Mouse (Mus musculus) stomach, postnatal 0 days (tissue): ENCODE measurements around the gene Efnb2. TPM values are rescaled to one million over a fixed set of nuclear protein-coding genes. Genes with fewer than 3 reads are reported as not detected.

Experiments used
- ATAC-seq: fragments of 200-750 bp; cut with Nextera tagmentation; 2 replicates; pipeline ENCODE4 v1.8.0; 2017; ENCODE audit not compliant: low FRiP score, low TSS enrichment
- DNase-seq: peaks from one replicate; pipeline ENCODE4 v3.0.0-alpha.2; 2016; ENCODE audit warnings: low spot score
- H3K27ac ChIP-seq: fragments of 300-500 bp; sonication (generic); replicated peaks from 2 replicates; pipeline ENCODE4 v1.5.1; 2014; ENCODE audit warnings: mild to moderate bottlenecking, control low read depth
- H3K27me3 ChIP-seq: fragments of 300-500 bp; sonication (generic); 2 replicates; pipeline ENCODE4 v1.6.1; 2014; ENCODE audit warnings: low read length; ENCODE audit not compliant: control insufficient read depth, insufficient read depth
- H3K36me3 ChIP-seq: fragments of 300-500 bp; sonication (generic); 2 replicates; pipeline ENCODE4 v1.6.1; 2014; ENCODE audit warnings: low read length, mixed read lengths; ENCODE audit not compliant: control insufficient read depth, insufficient read depth
- H3K4me1 ChIP-seq: fragments of 300-500 bp; sonication (generic); replicated peaks from 2 replicates; pipeline ENCODE4 v1.6.1; 2014; ENCODE audit warnings: antibody characterized with exemption; ENCODE audit not compliant: control insufficient read depth, insufficient read depth
- H3K4me2 ChIP-seq: fragments of 300-500 bp; sonication (generic); replicated peaks from 2 replicates; pipeline ENCODE4 v1.6.1; 2014; ENCODE audit warnings: low read depth, mild to moderate bottlenecking, control low read depth, moderate library complexity
- H3K4me3 ChIP-seq: fragments of 300-500 bp; sonication (generic); 2 replicates; pipeline ENCODE4 v1.5.1; 2014; ENCODE audit warnings: low read depth, low read length, control low read depth
- H3K9ac ChIP-seq: fragments of 300-500 bp; sonication (generic); 2 replicates; pipeline ENCODE4 v1.6.1; 2014; ENCODE audit warnings: mild to moderate bottlenecking, low read length, control low read depth, mixed read lengths
- H3K9me3 ChIP-seq: fragments of 300-500 bp; sonication (generic); 2 replicates; pipeline ENCODE4 v1.6.1; 2016; ENCODE audit warnings: low read length; ENCODE audit not compliant: control insufficient read depth
- CTCF ChIP-seq: IDR thresholded peaks from 2 replicates; pipeline ENCODE4 v1.5.1; 2016; ENCODE audit warnings: antibody characterized with exemption, low read depth, mild to moderate bottlenecking, moderate library complexity
- EP300 ChIP-seq: optimal IDR thresholded peaks from 2 replicates; pipeline ENCODE3; 2016; ENCODE audit warnings: antibody characterized with exemption
- WGBS: fragments of 180-500 bp; shearing (Covaris S2); extraction: QIAGEN DNeasy Blood & Tissue Kit; methylation state at CpG from one replicate; pipeline ENCODE4 v1.1.7; 2014; 5-methylcytosine and 5-hydroxymethylcytosine counted together
- polyA plus RNA-seq: library from polyadenylated mRNA; unstranded; fragments of >200 nt; fragmentation: Nextera tagmentation; extraction: Ambion mirVana; gene quantifications from 2 replicates; pipeline ENCODE4 v1.2.1, GENCODE M21; 2015

The Efnb2 gene
- polyA plus RNA-seq, 1 experiment from 2014 or later, result 7.2 TPM

DNA sequence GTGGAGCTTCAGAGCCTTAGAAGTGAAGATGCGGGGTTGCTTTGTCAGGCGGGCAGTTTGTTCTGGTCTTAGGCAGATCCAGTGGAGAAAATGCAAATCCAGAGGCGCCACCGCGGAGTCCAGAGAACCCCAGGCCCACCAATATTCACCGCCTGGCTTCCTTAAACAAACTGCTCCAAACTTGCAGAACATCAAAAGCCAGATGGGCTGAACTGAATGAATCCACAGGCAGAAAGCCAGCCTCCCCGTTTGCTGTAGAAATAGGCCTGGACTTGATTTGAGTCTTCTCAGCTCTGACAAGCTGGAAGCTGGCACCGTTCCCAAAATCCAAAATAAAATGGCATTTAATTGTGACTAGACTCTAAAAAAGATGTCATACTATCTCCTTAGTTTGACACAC, 11.1 kb downstream of the Efnb2 start:
- H3K9me3 ChIP-seq, result no peaks in the 10 kb centered on the region
- no peak overlapping the region for H3K4me2 ChIP-seq
- 46% methylated on average over 8 of the region's 8 CpGs for WGBS
- H3K27ac ChIP-seq, result peak overlapping the region; percentile 71
- no peaks in the 10 kb centered on the region for H3K27me3 ChIP-seq
- no peak for DNase-seq
- ATAC-seq, result no peak
- H3K4me1 ChIP-seq, result peaks cover 8% of the 10 kb centered on the region; the same call in 1 of the 2 replicates
- no peak overlapping the region for H3K4me3 ChIP-seq
- peaks cover 3% of the 10 kb centered on the region; the same call in 1 of the 2 replicates for H3K36me3 ChIP-seq
- TF ChIP-seq EP300 (no peak), CTCF (no peak)
- 0 out of 2 replicates have a peak overlapping the region, but pooled peaks have one; percentile 18 for H3K9ac ChIP-seq

DNA sequence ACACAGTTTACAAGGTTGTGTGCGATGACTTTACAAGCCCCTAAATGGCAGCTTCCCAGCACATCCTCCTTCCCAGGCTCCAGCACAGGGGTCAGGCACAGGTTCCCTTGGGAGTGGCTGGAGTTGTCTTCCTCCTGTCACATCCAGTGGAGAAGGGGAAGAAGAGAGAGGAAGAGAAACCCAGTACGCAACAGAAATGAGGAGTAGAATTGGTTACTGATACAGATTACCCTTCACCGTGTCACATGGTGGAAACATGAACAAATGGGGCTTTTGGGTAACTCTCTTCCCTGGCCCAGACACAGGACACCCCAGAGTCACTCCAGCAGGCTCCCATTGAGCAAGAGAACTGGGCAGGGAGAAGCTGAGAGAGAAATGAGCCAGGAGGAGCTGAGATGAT, 11.5 kb downstream of the Efnb2 start:
- Histone ChIP-seq H3K4me2 (0 out of 2 replicates have a peak overlapping the region, but pooled peaks have one; percentile 11), H3K36me3 (peaks cover 3% of the 10 kb centered on the region; the same call in 1 of the 2 replicates), H3K27me3 (no peaks in the 10 kb centered on the region), H3K9ac (0 out of 2 replicates have a peak overlapping the region, but pooled peaks have one; percentile 18), H3K9me3 (no peaks in the 10 kb centered on the region), H3K27ac (peak overlapping the region; percentile 71), H3K4me1 (peaks cover 8% of the 10 kb centered on the region; the same call in 1 of the 2 replicates), H3K4me3 (no peak overlapping the region)
- ATAC-seq (no peak), DNase-seq (no peak)
- WGBS, result 64% methylated on average over 3 of the region's 3 CpGs
- no peak for TF ChIP-seq CTCF
- TF ChIP-seq EP300, result no peak

DNA sequence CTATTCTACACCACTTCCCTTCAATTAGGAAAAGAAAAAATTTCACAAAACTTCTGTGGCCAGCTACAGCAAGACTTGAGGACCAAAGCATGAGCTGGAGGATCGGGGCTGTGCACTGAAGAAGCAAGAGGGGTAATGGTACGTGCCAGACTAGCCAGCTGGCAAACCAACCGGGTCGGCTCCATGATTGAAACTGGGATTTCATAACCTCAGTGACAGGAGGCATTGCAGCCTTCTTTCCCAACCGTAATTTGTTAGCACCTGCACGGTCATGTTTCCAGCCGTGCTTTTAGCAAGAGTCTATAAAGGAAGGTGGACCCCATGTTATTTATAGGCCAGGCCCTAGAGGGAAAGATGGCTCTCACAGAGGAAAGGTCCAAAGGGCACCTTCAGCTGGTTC, 12.4 kb downstream of the Efnb2 start:
- H3K27me3 ChIP-seq, result no peaks in the 10 kb centered on the region
- no peak overlapping the region for H3K4me2 ChIP-seq
- H3K4me3 ChIP-seq, result no peak overlapping the region
- ATAC-seq (no peak), DNase-seq (no peak)
- TF ChIP-seq CTCF (no peak), EP300 (no peak)
- H3K4me1 ChIP-seq, result peaks cover 3% of the 10 kb centered on the region; the same call in 1 of the 2 replicates
- 65% methylated on average over 7 of the region's 7 CpGs for WGBS
- H3K27ac ChIP-seq, result peak overlapping the region; percentile 71
- H3K36me3 ChIP-seq, result peaks cover 3% of the 10 kb centered on the region; the same call in 1 of the 2 replicates
- no peaks in the 10 kb centered on the region for H3K9me3 ChIP-seq
- H3K9ac ChIP-seq, result no peak overlapping the region

DNA sequence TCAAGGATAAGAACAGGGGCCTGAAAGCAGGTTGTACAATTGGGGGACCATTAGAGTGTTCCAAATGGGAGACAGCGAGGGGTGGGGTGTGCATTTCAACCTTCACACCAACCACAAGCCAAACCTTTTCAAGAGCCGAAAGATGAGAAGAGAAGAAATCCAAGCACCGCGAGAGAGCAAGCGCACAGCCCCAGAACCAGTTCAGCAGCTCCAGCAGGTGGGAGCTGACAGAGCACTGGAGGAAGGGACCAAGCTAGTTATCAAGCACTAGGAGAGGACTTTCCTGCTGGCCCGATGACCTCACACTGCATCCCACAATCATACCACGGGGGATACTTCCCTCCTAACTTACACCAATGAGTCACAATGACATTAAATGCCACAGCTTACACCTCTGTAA, 13.2 kb downstream of the Efnb2 start:
- peak; percentile 44 for DNase-seq
- 59% methylated on average over 7 of the region's 7 CpGs for WGBS
- peak overlapping the region; percentile 71 for H3K27ac ChIP-seq

DNA sequence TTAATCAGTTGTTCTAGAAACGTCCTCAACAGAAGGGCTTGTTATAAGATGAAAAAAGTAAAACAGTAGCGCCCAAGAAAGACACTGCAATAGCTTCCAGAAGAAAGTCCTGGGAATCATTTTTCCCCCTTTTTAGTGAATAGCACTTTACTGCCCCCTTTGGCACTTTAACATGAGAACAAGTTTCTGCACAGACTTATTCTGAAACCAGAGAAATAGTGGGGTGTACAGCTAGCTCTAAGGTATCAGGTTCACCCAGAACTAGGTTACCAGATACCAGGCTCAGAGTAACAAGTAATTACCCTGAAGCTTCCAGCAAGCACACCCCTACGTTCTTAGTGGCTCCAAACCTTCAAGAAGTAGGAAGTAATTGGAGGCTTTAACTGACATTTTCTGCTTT, 13.7 kb downstream of the Efnb2 start:
- Histone ChIP-seq H3K4me3 (no peak overlapping the region), H3K27ac (peak overlapping the region; percentile 71), H3K4me1 (0 out of 2 replicates have a peak, but pooled peaks cover 2% of the 10 kb centered on the region), H3K9ac (no peak overlapping the region), H3K27me3 (no peaks in the 10 kb centered on the region), H3K9me3 (no peaks in the 10 kb centered on the region), H3K36me3 (peaks cover 3% of the 10 kb centered on the region; the same call in 1 of the 2 replicates), H3K4me2 (no peak overlapping the region)
- WGBS, result 46% methylated on average over 3 of the region's 3 CpGs
- DNase-seq (no peak), ATAC-seq (no peak)
- TF ChIP-seq EP300 (no peak), CTCF (peak; percentile 70)

More for the DNA sequence above, 13.2 kb downstream of the Efnb2 start:
- TF ChIP-seq CTCF (no peak), EP300 (no peak)
- no peaks in the 10 kb centered on the region for H3K27me3 ChIP-seq
- H3K36me3 ChIP-seq, result peaks cover 3% of the 10 kb centered on the region; the same call in 1 of the 2 replicates
- H3K4me1 ChIP-seq, result peaks cover 2% of the 10 kb centered on the region; the same call in 1 of the 2 replicates
- ATAC-seq, result peak; percentile 60; the same call in 1 of the 2 replicates
- no peaks in the 10 kb centered on the region for H3K9me3 ChIP-seq
- H3K9ac ChIP-seq, result no peak overlapping the region
- no peak overlapping the region for H3K4me3 ChIP-seq
- H3K4me2 ChIP-seq, result no peak overlapping the region

DNA sequence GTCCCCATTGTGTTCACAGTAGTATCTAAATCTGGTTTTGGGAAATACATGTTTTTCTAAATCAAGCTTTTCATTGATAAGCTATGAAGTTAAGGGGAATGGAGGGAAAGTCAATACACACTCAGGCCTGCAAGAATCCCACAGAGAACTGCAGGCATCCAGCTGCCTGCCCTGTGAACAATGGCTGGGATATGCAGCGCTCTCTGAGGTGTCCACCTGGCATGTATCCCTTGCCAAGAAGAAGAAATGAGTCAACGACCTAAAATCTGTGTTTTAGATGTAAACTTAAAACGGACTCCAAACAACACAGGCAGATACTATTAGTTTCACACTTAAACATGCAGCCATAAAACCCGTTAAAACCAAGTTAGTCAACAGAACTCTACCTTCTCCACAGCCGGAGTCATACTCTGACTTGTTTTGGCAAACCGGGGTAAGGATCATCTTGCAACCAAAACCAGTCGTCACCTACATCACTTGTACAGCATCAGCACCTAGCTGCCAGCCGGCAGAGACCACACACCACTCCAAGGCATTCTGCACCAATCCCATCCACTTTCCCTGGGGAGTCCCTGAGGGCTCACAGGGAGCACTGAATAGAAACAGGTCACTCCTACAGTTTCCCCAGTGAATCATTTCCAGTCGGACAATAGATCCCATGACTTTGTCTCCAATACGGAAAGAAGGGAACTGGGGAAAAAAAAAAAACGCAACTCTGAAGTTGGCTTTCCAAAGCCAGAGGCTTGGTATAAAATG, 16.7 kb downstream of the Efnb2 start:
- 61% methylated on average over 11 of the region's 11 CpGs for WGBS
- Histone ChIP-seq H3K27ac (no peak overlapping the region), H3K4me2 (no peak overlapping the region), H3K27me3 (no peaks in the 10 kb centered on the region), H3K4me3 (no peak overlapping the region), H3K9ac (no peak overlapping the region), H3K36me3 (peaks cover 3% of the 10 kb centered on the region; the same call in 1 of the 2 replicates), H3K9me3 (no peaks in the 10 kb centered on the region), H3K4me1 (no peaks in the 10 kb centered on the region)
- ATAC-seq (no peak), DNase-seq (no peak)
- no peak for TF ChIP-seq EP300
